Mouse (Mus musculus) MEL (cell line): Measurements from ENCODE around the gene Hnf1a.

ENCODE experiments used
- CTCF ChIP-seq, 3 experiments: IDR thresholded peaks in 2 of 3; conservative IDR thresholded peaks in 1 of 3; 2 replicates each; pipeline ENCODE4 v1.5.1; 2011 to 2012; ENCODE audit warnings: low read length in 3 of 3, low read depth in 2 of 3, mild to moderate bottlenecking in 2 of 3, improper control_type of control experiment in 1 of 3, inconsistent platforms in 1 of 3, mixed read lengths in 1 of 3, moderate library complexity in 1 of 3; ENCODE audit not compliant: control insufficient read depth in 1 of 3, insufficient read depth in 1 of 3, poor library complexity in 1 of 3, severe bottlenecking in 1 of 3
- HCFC1 ChIP-seq: IDR thresholded peaks from 2 replicates; pipeline ENCODE4 v1.6.1; 2012; ENCODE audit warnings: low read depth, mild to moderate bottlenecking, inconsistent platforms, low read length, improper control_type of control experiment, moderate library complexity
- MAX ChIP-seq: IDR thresholded peaks from 2 replicates; pipeline ENCODE4 v1.6.1; 2011; ENCODE audit warnings: low read length, improper control_type of control experiment
- MAZ ChIP-seq: IDR thresholded peaks from 2 replicates; pipeline ENCODE4 v1.6.1; 2012; ENCODE audit warnings: low read depth, mild to moderate bottlenecking, inconsistent platforms, low read length, improper control_type of control experiment
- POLR2A ChIP-seq, 2 experiments: IDR thresholded peaks; 2 replicates each; pipeline ENCODE4 v1.6.1; 2011 to 2012; ENCODE audit warnings: low read length in 2 of 2, mild to moderate bottlenecking in 2 of 2, control low read depth in 1 of 2, improper control_type of control experiment in 1 of 2, low read depth in 1 of 2, moderate library complexity in 1 of 2; ENCODE audit not compliant: control insufficient read depth in 1 of 2, insufficient read depth in 1 of 2, poor library complexity in 1 of 2
- POLR2AphosphoS2 ChIP-seq: IDR thresholded peaks from 2 replicates; pipeline ENCODE4 v1.6.1; 2011; ENCODE audit warnings: low read length, improper control_type of control experiment

GRCm38 (mm10) chr5:115011217-115011518 is 40.3 kb upstream of the Hnf1a start:
- TF ChIP-seq POLR2AphosphoS2 (no peak), CTCF (IDR thresholded peaks at IDR 0.05 in 2 of 3, conservative IDR thresholded peaks at IDR 0.05 in 1 of 3; ENCODE audit: control insufficient read depth in 1 of 3, insufficient read depth in 1 of 3, low read depth in 2 of 3, low read length in 3 of 3, poor library complexity in 1 of 3, severe bottlenecking in 1 of 3) (no peak), HCFC1 (no peak), MAX (no peak), POLR2A (IDR thresholded peaks at IDR 0.05; ENCODE audit: control insufficient read depth in 1 of 2, insufficient read depth in 1 of 2, low read depth in 1 of 2, low read length in 2 of 2, poor library complexity in 1 of 2) (no peak), MAZ (no peak)
